Mouse (Mus musculus): Measurements from ENCODE around the gene Capn11.

DNA sequence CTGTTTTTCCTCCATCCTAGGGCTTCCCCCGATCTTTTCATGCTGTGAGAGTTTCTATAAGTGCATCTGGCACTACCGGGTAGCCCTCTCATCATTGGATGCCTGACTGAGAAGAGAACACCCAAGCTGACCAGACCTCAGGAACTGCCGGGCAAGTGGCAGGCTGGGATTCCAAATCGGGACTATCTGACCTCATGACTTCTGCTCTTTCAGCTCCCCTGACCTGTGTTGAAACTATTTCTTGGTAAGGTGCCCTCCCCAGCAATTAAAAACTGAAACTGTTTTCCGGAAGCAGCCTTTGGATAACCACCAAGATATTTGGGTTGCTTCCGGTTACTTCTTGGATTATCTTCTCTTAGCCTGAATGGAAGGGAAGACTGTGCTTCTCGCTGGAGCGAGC is 49.1 kb upstream of the Capn11 start:
- TF ChIP-seq CTCF (IDR thresholded peaks at IDR 0.05; ENCODE audit: low read depth, low read length) (no peak), POLR2A (IDR thresholded peaks at IDR 0.05; ENCODE audit: extremely low read depth, insufficient read depth, low read length) (no peak)
